Mouse (Mus musculus) natural killer cell, adult 2 months (primary cell): Measurements from ENCODE around the gene Col4a3.

ENCODE experiments used
- DNase-seq, 2 experiments: peaks; one replicate each; pipeline ENCODE4 v3.0.0; 2022; ENCODE audit warnings: low spot score in 2 of 2

Col4a3 gene

GRCm38 (mm10) chr1:82586713-82587399 is at the start of gene Col4a3, which contains the start of gene Col4a4:
Col4a3 (plus strand) TSS chr1:82586921.
Col4a4 (minus strand) TSS chr1:82586849.
- DNase-seq, result no peak

GRCm38 (mm10) chr1:82537848-82538247 is 48.9 kb upstream of the Col4a3 start:
- DNase-seq, result no peak

- DNase-seq, result no peak
Measured at GRCm38 (mm10) chr1:82540056-82540455, 46.7 kb upstream of the Col4a3 start.

DNA sequence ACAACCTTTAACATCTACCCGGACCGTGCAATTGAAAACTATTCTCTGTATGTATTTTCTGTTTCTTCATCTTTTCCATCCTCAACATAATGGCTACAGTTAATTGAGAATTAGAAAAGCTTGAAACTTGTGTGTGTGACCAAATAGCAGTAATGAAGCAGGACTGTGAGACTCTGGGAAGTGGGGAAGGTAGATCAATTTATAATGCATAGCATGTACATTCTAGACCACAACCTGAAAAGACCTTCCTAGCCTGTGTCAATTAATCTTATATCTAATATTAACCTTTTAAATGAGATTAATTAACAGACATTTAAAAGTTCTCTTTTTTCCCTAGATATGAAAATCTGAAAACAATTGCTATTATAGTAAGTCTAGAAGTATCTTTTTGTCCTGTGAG is 42.8 kb upstream of the Col4a3 start:
- no peak for DNase-seq

GRCm38 (mm10) chr1:82544419-82545185 is 42.1 kb upstream of the Col4a3 start:
- DNase-seq, result no peak

DNA sequence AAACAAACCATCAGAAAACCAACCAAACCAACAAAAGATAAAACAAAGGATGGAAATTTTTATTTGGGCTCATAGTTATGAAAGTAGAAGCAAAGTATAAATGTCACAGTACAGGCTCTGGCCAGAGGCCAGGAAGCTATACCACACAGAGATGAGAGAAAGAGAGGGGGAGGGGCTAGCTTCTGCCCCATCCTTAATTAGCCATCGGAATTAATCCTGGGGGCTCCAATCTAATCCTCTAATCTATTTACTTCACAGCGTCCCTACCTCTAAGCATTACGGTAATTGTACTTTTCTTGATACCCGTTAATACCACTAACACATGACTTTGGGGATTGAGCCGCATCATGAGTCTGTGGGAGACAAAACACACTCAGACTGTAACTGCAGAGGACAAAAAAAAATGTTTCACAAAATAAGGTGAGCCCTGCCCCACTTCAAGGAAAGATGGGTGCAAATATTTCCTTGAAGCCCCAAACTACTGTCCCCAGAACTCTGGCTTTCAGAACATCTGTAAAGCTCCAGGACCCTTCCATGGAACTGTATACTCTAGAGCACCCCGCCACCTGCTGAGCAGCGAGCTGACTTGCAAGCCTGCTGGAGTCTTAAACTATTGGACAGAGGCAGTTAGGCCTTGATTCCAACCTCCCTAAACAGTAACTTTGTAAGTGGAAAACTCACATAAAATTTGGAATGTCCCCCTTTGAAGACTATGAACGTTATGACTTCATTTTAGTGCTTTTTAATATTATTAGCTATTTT is 41.3 kb upstream of the Col4a3 start:
- no peak for DNase-seq

GRCm38 (mm10) chr1:82554443-82554850 is 32.3 kb upstream of the Col4a3 start:
- DNase-seq, result no peak

- DNase-seq, result no peak
Measured at GRCm38 (mm10) chr1:82554889-82555288, 31.8 kb upstream of the Col4a3 start.

- no peak for DNase-seq
Measured at GRCm38 (mm10) chr1:82560223-82560622, 26.5 kb upstream of the Col4a3 start.

- DNase-seq, result no peak
Measured at GRCm38 (mm10) chr1:82569405-82569804, 17.3 kb upstream of the Col4a3 start.

- no peak for DNase-seq
Measured at GRCm38 (mm10) chr1:82571758-82572157, 15.0 kb upstream of the Col4a3 start.

GRCm38 (mm10) chr1:82575681-82576080 is 11.0 kb upstream of the Col4a3 start:
- DNase-seq, result no peak

DNA sequence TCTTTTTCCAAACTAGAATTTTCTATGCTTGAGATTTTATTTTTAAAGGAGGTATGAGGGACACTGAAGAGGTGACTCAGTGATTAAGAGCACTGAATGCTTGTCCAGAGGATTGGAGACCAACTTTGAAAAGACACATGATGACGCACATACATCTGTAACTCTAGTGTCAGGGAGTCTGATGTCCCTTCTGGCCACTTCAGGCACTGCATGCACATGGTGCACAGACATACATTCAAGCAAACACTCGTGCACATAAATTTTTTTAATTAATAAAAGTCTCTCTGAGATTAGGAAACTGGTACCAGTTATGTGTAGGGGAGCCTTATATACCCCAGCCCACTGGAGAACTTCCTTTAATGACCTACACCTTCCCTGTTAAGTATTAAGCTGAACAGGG is 10.5 kb upstream of the Col4a3 start:
- no peak for DNase-seq

GRCm38 (mm10) chr1:82577339-82577738 is 9.4 kb upstream of the Col4a3 start:
- DNase-seq, result no peak

DNA sequence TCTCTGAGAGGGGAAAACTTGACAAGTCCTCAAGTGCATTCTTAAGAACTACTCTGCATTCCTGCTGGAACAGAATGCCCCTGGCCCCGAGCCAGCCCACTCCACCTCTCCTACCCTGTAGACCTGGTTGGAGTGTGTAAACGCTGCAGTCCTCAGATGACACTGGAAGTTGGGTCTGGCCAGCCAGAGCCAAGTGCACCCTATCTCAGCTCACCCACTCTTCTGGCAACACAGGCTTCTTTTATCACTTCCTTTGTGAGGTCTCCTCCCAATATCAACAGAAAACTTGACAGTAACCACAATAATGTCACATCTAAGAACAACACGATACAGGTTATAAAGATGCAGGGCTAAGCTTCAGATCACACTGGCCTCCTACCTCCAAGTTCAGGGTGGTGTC is 8.8 kb upstream of the Col4a3 start:
- DNase-seq, result no peak

DNA sequence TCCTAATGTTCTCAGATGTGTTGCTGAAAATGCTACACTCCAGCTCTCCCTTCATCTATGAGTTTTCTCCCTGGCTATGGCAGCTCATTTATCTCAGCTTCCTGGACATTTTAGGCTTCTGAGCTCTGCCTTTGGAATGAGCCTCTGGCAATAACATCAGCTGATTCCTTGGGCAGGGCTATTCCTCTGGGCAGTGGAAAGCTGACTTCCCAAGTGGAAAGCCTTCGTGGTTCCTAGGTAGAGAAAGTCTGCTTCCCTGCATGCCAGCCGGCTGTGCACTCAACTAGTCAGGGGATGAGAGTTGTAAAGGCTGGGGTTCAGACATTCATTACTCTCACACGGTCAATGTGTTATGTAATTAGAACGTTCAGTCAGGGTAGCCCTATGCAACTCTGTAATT is 8.4 kb upstream of the Col4a3 start:
- DNase-seq, result no peak

GRCm38 (mm10) chr1:82585981-82586380 is 740 bp upstream of the Col4a3 start:
- DNase-seq, result no peak

DNA sequence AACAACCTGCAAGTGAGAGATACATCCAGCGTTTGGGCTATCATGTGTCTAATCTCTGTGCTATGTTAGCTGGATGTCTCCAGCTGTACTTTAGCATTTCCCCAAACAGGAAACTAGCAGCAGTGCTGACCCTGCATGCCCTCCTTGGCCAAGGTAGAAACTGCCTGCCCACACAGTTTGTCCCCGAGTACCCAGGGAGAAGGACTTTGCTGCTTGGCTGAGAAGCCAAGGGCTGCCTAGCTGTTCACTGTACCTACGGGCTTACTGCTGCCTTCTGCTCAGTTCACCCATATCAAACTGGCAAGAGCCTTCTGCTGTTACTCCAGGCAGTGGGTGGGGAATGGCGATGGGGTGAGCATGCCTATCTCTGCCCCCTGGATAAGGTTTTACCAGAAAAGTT is 3.5 kb downstream of the Col4a3 start:
- DNase-seq, result no peak

- no peak for DNase-seq
Measured at GRCm38 (mm10) chr1:82596864-82597596, 10.3 kb downstream of the Col4a3 start.

DNA sequence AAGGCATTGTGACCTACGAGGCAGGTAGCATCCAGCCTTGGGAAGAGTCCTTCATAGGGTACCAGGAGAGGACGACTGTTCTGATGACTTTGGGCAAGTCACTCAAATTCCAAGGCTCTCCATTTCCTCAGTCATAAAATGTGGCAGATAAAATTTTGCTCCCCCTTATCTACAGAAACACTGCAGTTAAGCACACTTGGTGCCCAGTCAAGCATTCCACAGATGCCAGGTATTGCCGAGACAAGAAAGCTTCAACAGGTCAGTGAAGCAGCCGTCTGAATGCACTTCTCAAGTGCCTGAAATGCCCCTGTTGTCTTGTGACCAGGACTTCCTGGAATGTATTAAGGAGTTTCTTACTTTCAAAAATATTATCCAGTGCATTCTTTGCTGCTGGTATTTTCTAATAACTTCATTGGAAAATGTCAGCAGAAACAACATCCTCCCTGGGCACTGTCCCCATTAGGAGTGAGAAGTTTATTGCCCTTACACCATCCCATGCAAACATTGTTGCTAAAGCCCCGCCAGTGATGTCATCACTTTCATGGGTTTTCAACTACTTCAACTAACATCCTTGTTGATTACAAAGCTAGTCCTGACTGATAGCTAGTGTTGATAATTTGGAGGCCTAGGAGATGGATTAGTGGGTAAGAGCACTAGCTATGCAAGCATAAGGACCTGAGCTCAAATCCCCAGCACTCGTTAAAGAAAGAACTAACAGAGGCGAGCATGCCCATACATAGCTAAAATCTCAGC is 16.7 kb downstream of the Col4a3 start:
- no peak for DNase-seq

- DNase-seq, result no peak
Measured at GRCm38 (mm10) chr1:82605347-82605746, 18.6 kb downstream of the Col4a3 start.
